Mouse (Mus musculus): ENCODE results near the gene Tmprss4. TPM values are rescaled to one million over a fixed set of nuclear protein-coding genes. Genes with fewer than 3 reads are reported as not detected.

Gene Tmprss4
- polyA plus RNA-seq, 1 experiment from 2014 or later = 45.2 TPM

DNA sequence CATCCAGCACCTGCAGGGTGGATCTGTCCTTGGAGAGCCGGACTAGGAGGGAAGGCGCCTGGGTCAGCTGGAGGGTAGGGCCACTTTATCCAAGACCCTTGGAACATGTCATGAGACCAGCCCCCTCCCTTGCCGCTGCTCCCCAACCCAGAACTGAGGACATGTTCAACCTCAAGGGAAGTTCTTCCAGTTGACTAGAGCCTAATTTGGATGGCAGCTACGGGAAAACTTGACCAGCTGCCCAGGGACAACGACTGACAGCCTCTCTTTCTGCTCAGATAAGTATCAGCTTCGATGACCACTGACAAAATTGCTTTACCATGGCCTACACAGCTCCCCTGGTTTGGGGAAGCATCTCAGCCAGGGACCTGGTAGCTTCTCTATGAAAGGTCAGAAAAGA is 20.6 kb downstream of the Tmprss4 start:
- Histone ChIP-seq H3K4me1 (ENCODE audit: control insufficient read depth, insufficient read depth, low read length) (peaks cover 5% of the 10 kb centered on the region; the same call in 1 of the 2 replicates), H3K27me3 (replicated peaks; ENCODE audit: control insufficient read depth, insufficient read depth, low read length) (no peaks in the 10 kb centered on the region), H3K9ac (ENCODE audit: low read depth, low read length) (no peak overlapping the region), H3K9me3 (ENCODE audit: control insufficient read depth, low read length) (no peaks in the 10 kb centered on the region), H3K4me2 (ENCODE audit: low read depth, low read length) (no peak overlapping the region), H3K27ac (ENCODE audit: low read length) (no peak overlapping the region), H3K4me3 (ENCODE audit: low read length) (no peak overlapping the region), H3K36me3 (ENCODE audit: control insufficient read depth, insufficient read depth, low read length) (no peaks in the 10 kb centered on the region)
- 89% methylated on average over 6 of the region's 6 CpGs for WGBS
- ATAC-seq = no peak

DNA sequence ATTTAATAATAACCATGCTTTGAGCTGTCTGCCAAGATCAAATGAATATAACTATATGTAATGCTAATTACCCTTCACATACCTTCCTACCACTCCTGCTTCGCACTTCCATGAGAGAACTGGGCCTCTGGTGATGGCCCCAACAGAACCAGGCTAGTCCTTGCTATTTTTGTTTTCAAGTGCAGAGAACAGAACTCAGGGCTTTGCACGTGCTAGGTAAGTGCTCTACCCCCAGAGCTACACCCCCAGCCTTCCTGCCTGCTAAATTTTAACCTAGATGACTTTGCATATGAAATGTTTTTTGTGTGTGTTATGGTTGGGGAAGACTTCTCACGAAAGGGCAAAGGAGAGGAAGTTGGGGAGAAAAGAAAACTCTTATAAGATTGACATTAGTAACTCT is 21.4 kb downstream of the Tmprss4 start:
- Histone ChIP-seq H3K9ac (ENCODE audit: low read depth, low read length) (no peak overlapping the region), H3K36me3 (ENCODE audit: control insufficient read depth, insufficient read depth, low read length) (no peaks in the 10 kb centered on the region), H3K27me3 (replicated peaks; ENCODE audit: control insufficient read depth, insufficient read depth, low read length) (no peaks in the 10 kb centered on the region), H3K9me3 (ENCODE audit: control insufficient read depth, low read length) (no peaks in the 10 kb centered on the region), H3K4me2 (ENCODE audit: low read depth, low read length) (no peak overlapping the region), H3K4me3 (ENCODE audit: low read length) (no peak overlapping the region), H3K27ac (ENCODE audit: low read length) (no peak overlapping the region), H3K4me1 (ENCODE audit: control insufficient read depth, insufficient read depth, low read length) (peaks cover 5% of the 10 kb centered on the region; the same call in 1 of the 2 replicates)
- ATAC-seq = no peak
- WGBS = 46% methylated on average over 3 of the region's 3 CpGs

DNA sequence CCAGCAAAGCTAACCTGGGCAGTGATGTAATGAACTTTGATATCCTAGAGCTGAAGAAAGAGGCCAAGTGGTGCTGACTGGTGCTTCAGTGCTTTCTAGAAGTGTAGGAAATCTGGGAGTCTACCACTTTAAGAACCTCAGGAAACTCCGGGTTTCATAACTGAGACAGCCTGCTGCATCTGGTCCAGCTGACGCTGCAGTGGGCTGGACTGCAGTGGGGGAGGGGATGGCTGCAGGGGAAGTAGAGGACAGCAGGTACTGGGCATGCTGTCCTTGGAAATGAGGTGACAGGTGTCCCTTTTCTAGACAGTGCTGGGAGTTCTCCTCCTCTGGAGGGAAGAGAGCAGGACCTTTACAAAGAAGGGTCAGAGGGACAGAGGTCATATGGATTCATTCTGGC is 22.1 kb downstream of the Tmprss4 start, which contains the start of gene BC049352:
TSS of gene BC049352 (plus strand) at position 238 of the 400 bp plus-strand sequence.
- no peak within 1 kb of the TSS for H3K4me3 ChIP-seq (ENCODE audit: low read length)
- no peak within 1 kb of the TSS for H3K9ac ChIP-seq (ENCODE audit: low read depth, low read length)
- H3K9me3 ChIP-seq (ENCODE audit: control insufficient read depth, low read length) = no peaks in the 10 kb centered on the region
- ATAC-seq = peak; percentile 85
- H3K27me3 ChIP-seq (replicated peaks; ENCODE audit: control insufficient read depth, insufficient read depth, low read length) = no peaks in the 10 kb centered on the region
- peak within 1 kb of the TSS; percentile 20; the same call in 1 of the 2 replicates for H3K27ac ChIP-seq (ENCODE audit: low read length)
- H3K4me2 ChIP-seq (ENCODE audit: low read depth, low read length) = no peak within 1 kb of the TSS
- peaks cover 5% of the 10 kb centered on the region; the same call in 1 of the 2 replicates for H3K4me1 ChIP-seq (ENCODE audit: control insufficient read depth, insufficient read depth, low read length)
- H3K36me3 ChIP-seq (ENCODE audit: control insufficient read depth, insufficient read depth, low read length) = no peaks in the 10 kb centered on the region
- 10% methylated on average over 2 of the region's 2 CpGs for WGBS

DNA sequence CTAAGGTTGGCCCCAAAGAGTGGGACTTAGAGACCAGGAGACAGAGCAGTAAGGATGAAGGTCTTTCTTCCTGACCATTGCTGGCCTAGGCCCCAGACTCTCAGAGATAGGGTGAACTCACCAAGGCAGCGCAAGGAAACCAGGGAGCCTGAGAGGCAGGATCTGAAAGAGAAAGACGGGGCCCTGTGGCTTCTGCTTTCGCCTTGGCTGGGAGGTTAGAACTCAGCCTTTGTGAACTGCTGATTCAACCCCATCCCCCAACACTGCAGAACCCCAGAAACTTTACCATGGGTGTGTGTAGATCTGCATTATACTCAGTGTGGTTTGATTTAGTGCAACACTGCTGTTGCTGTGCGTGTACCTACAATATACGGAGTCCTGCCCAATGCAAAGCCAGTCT is 24.6 kb downstream of the Tmprss4 start:
- H3K4me3 ChIP-seq (ENCODE audit: low read length) = no peak overlapping the region
- WGBS = 89% methylated on average over 5 of the region's 5 CpGs

DNA sequence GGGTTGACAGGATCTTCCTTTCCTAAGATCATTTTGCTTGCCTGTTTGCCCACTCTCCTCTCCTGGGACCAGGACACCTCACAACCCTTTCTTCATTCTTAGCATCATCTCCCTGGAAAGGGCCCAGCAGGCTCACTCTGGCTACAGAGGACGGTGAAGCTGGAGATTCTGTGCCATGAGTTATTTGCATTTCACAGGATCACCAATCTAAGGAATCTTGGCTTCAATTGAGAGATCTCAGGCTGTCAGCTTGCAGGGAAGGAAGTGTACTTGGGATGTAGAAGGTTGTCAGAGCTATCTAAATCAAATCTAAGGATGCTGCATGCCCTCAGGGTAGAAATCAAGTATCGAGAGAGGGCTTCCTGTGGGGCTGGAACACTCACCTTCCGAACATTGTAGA is 30.4 kb downstream of the Tmprss4 start:
- no peak for ATAC-seq
- H3K4me2 ChIP-seq (ENCODE audit: low read depth, low read length) = no peak overlapping the region
- H3K27ac ChIP-seq (ENCODE audit: low read length) = no peak overlapping the region
- H3K4me1 ChIP-seq (ENCODE audit: control insufficient read depth, insufficient read depth, low read length) = no peaks in the 10 kb centered on the region
- H3K27me3 ChIP-seq (replicated peaks; ENCODE audit: control insufficient read depth, insufficient read depth, low read length) = no peaks in the 10 kb centered on the region
- no peak overlapping the region for H3K9ac ChIP-seq (ENCODE audit: low read depth, low read length)
- WGBS = 71% methylated on average over 3 of the region's 3 CpGs
- peaks cover 4% of the 10 kb centered on the region for H3K9me3 ChIP-seq (ENCODE audit: control insufficient read depth, low read length)
- H3K36me3 ChIP-seq (ENCODE audit: control insufficient read depth, insufficient read depth, low read length) = no peaks in the 10 kb centered on the region
- no peak overlapping the region for H3K4me3 ChIP-seq (ENCODE audit: low read length)

More for the DNA sequence above, 24.6 kb downstream of the Tmprss4 start:
- no peak overlapping the region for H3K27ac ChIP-seq (ENCODE audit: low read length)
- H3K36me3 ChIP-seq (ENCODE audit: control insufficient read depth, insufficient read depth, low read length) = no peaks in the 10 kb centered on the region
- H3K4me2 ChIP-seq (ENCODE audit: low read depth, low read length) = no peak overlapping the region
- peaks cover 5% of the 10 kb centered on the region; the same call in 1 of the 2 replicates for H3K4me1 ChIP-seq (ENCODE audit: control insufficient read depth, insufficient read depth, low read length)
- no peak overlapping the region for H3K9ac ChIP-seq (ENCODE audit: low read depth, low read length)
- ATAC-seq = no peak
- H3K27me3 ChIP-seq (replicated peaks; ENCODE audit: control insufficient read depth, insufficient read depth, low read length) = no peaks in the 10 kb centered on the region
- H3K9me3 ChIP-seq (ENCODE audit: control insufficient read depth, low read length) = no peaks in the 10 kb centered on the region

DNA sequence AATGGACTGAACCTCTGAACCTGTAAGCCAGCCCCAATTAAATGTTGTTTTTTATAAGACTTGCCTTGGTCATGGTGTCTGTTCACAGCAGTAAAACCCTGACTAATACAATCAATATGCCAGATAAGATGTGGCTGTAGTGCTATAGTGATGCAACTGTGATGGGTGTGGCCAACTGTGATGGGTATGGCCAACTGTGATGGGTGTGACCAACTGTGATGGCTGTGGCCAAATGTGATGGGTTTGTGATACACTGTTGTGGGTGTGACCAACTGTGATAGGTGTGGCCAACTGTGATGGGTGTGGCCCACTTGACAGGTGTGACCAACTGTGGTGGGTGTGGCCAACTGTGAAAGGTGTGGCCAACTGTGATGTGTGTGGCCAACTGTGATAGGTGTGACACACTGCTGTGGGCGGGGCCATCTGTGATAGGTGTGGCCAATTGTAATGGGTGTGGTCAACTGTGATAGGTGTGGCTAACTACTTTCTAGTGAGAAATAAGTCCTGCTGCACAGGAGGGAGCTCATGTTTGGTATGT is 32.8 kb downstream of the Tmprss4 start:
- Histone ChIP-seq H3K27me3 (replicated peaks; ENCODE audit: control insufficient read depth, insufficient read depth, low read length) (no peaks in the 10 kb centered on the region), H3K4me2 (ENCODE audit: low read depth, low read length) (no peak overlapping the region), H3K27ac (ENCODE audit: low read length) (no peak overlapping the region), H3K4me3 (ENCODE audit: low read length) (no peak overlapping the region), H3K9ac (ENCODE audit: low read depth, low read length) (no peak overlapping the region), H3K4me1 (ENCODE audit: control insufficient read depth, insufficient read depth, low read length) (no peaks in the 10 kb centered on the region), H3K36me3 (ENCODE audit: control insufficient read depth, insufficient read depth, low read length) (no peaks in the 10 kb centered on the region), H3K9me3 (ENCODE audit: control insufficient read depth, low read length) (peaks cover 4% of the 10 kb centered on the region)
- no peak for ATAC-seq
- 88% methylated on average over 1 of the region's 1 CpGs for WGBS

DNA sequence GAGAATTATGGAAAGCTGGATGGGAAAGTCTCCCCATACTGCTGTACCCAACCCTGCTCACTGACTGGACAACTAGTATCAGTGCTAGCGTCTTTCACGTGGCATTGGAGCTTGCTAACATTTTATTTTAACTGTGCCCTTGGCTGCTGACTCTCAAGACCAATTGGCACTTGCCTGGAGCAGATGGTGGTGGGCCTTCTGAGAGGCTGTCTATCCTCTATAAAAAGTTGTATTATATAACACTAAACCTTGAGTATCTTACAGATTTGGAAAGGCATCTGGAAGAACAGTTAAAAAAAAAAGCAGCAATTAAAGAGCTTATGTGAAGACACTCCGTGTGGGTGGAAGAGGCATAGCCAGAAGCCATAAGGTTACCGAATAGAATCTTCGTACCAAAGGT is 33.7 kb downstream of the Tmprss4 start:
- H3K4me3 ChIP-seq (ENCODE audit: low read length) = no peak overlapping the region

DNA sequence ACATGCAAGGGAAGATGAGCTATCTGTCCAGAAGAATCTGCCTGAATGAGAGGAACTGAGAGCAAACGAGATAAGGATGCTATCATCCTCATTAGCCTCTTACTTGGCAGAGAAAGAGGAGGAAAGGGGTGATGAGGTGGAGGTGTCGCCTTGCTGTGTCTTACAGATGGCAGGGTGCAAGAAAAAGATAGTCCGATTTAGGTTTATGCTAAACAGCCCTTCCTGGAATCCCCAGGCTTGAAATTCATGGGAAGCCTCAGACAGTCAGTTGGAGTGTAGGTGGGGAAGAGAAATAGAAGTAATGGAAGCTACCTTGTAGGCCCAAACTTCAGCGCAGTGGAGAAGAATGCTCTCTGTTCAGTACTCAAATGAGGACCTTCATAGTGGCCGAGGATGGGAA is 36.0 kb downstream of the Tmprss4 start:
- Histone ChIP-seq H3K4me2 (ENCODE audit: low read depth, low read length) (no peak overlapping the region), H3K4me3 (ENCODE audit: low read length) (no peak overlapping the region), H3K4me1 (ENCODE audit: control insufficient read depth, insufficient read depth, low read length) (no peaks in the 10 kb centered on the region), H3K9ac (ENCODE audit: low read depth, low read length) (no peak overlapping the region), H3K27me3 (replicated peaks; ENCODE audit: control insufficient read depth, insufficient read depth, low read length) (no peaks in the 10 kb centered on the region), H3K36me3 (ENCODE audit: control insufficient read depth, insufficient read depth, low read length) (no peaks in the 10 kb centered on the region), H3K27ac (ENCODE audit: low read length) (no peak overlapping the region), H3K9me3 (ENCODE audit: control insufficient read depth, low read length) (peaks cover 4% of the 10 kb centered on the region)
- 76% methylated on average over 5 of the region's 5 CpGs for WGBS
- no peak for ATAC-seq

More for the DNA sequence above, 33.7 kb downstream of the Tmprss4 start:
- WGBS = 85% methylated on average over 5 of the region's 5 CpGs
- peaks cover 4% of the 10 kb centered on the region for H3K9me3 ChIP-seq (ENCODE audit: control insufficient read depth, low read length)
- ATAC-seq = no peak
- H3K4me2 ChIP-seq (ENCODE audit: low read depth, low read length) = no peak overlapping the region
- H3K27me3 ChIP-seq (replicated peaks; ENCODE audit: control insufficient read depth, insufficient read depth, low read length) = no peaks in the 10 kb centered on the region
- H3K9ac ChIP-seq (ENCODE audit: low read depth, low read length) = no peak overlapping the region
- H3K36me3 ChIP-seq (ENCODE audit: control insufficient read depth, insufficient read depth, low read length) = no peaks in the 10 kb centered on the region
- H3K4me1 ChIP-seq (ENCODE audit: control insufficient read depth, insufficient read depth, low read length) = no peaks in the 10 kb centered on the region
- no peak overlapping the region for H3K27ac ChIP-seq (ENCODE audit: low read length)

DNA sequence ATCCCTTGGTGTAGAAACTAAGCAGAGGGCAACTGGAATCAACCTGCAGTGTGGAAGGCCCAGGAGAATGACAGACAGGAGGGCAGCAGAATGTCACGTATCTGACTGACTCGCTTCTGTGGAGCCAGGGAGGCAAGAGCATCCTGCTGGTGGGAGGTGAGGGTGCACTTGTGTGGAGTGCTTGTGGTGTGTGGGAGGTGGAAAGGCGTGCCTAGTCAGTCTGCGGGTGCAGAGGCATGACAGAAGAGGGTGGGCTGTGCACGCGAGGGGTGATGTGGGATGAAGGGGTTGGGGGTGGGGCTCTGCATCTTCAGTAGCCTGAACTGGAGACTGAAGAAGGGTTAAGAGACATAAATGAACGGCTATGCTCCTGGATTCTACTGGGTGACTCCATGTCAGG is 50.5 kb downstream of the Tmprss4 start:
- Histone ChIP-seq H3K9ac (ENCODE audit: low read depth, low read length) (no peak overlapping the region), H3K4me1 (ENCODE audit: control insufficient read depth, insufficient read depth, low read length) (no peaks in the 10 kb centered on the region), H3K27me3 (replicated peaks; ENCODE audit: control insufficient read depth, insufficient read depth, low read length) (peaks cover 10% of the 10 kb centered on the region; the same call in 1 of the 2 replicates), H3K36me3 (ENCODE audit: control insufficient read depth, insufficient read depth, low read length) (no peaks in the 10 kb centered on the region), H3K4me2 (ENCODE audit: low read depth, low read length) (no peak overlapping the region), H3K27ac (ENCODE audit: low read length) (no peak overlapping the region), H3K9me3 (ENCODE audit: control insufficient read depth, low read length) (no peaks in the 10 kb centered on the region), H3K4me3 (ENCODE audit: low read length) (no peak overlapping the region)
- WGBS = 74% methylated on average over 7 of the region's 7 CpGs
- no peak for ATAC-seq

DNA sequence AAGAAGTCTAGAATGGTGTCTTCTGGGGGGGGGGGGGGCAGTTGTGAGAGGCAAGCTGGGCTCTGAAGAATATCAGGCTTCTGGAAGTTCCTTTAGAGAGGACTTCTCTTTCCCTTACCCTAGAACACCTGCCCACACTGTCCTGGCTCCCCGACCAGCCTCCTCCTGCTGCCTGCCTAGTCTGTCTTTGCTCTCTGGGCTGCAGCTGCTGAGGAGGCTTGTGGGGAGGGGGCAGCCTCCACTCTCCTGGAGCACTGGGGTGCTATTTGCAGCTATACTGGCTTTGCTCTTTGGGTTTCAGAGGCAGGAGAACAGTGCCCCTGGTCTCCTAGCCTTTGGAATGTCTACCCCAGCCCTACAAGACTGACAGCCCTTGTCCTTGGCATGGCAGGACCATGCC is 53.0 kb downstream of the Tmprss4 start:
- no peaks in the 10 kb centered on the region for H3K9me3 ChIP-seq (ENCODE audit: control insufficient read depth, low read length)
- no peak overlapping the region for H3K9ac ChIP-seq (ENCODE audit: low read depth, low read length)
- no peak overlapping the region for H3K4me3 ChIP-seq (ENCODE audit: low read length)
- no peaks in the 10 kb centered on the region for H3K36me3 ChIP-seq (ENCODE audit: control insufficient read depth, insufficient read depth, low read length)
- peaks cover 1% of the 10 kb centered on the region; the same call in 1 of the 2 replicates for H3K4me1 ChIP-seq (ENCODE audit: control insufficient read depth, insufficient read depth, low read length)
- 63% methylated on average over 1 of the region's 1 CpGs for WGBS
- ATAC-seq = no peak
- peaks cover 12% of the 10 kb centered on the region; the same call in 1 of the 2 replicates for H3K27me3 ChIP-seq (replicated peaks; ENCODE audit: control insufficient read depth, insufficient read depth, low read length)
- no peak overlapping the region for H3K27ac ChIP-seq (ENCODE audit: low read length)
- no peak overlapping the region for H3K4me2 ChIP-seq (ENCODE audit: low read depth, low read length)
